Mouse (Mus musculus) lung, postnatal 10 days (tissue): ENCODE measurements around the gene Fer.

Experiments
- DNase-seq: peaks from one replicate; pipeline ENCODE4 v3.0.0; 2021

Gene Fer

DNA sequence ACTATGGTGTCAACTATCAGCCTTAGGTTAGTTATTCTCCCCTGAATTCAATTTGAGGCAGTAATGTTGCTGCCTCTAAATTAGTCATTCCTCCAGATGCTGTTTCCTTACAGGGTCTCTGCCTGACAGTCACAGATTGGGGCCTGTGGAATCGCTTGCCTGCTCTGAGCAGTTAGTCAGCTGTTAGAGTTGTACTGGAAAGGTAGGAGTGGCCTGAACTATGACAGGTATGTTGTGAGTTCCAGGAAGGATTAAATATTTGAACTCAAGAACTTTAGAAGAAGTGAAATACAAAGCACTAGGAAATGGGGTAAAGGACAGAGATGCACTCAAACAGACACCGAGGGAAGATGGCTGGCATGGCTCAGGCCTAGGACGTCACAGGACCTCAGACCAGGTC is 233.9 kb downstream of the Fer start:
- DNase-seq = no peak

DNA sequence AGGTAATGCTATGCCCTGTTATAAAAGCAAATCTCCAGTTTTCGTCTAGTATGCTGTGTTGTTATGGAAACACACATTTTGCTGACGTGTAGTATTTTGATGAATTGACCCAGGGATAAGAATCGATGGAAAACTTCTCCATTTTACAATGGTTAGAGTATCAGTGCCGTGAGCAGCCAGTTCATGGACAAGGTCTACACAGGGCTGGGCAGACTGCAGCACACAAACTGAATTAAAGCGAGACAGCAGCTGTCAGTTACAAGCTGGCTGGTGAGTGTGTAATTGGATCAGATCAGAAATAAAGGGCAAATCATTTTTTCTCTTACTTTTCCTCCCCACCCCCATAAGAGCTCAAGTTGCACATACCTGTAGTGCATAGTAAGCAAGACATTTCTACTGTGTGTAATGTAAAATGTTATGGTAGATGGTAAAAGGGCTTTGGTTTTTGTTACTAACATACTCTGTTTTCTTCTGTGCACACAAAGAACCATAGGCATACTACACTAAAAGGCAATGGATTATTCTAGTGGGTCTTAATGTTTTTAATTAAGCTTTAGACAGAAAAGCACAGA is 235.0 kb downstream of the Fer start:
- no peak for DNase-seq

DNA sequence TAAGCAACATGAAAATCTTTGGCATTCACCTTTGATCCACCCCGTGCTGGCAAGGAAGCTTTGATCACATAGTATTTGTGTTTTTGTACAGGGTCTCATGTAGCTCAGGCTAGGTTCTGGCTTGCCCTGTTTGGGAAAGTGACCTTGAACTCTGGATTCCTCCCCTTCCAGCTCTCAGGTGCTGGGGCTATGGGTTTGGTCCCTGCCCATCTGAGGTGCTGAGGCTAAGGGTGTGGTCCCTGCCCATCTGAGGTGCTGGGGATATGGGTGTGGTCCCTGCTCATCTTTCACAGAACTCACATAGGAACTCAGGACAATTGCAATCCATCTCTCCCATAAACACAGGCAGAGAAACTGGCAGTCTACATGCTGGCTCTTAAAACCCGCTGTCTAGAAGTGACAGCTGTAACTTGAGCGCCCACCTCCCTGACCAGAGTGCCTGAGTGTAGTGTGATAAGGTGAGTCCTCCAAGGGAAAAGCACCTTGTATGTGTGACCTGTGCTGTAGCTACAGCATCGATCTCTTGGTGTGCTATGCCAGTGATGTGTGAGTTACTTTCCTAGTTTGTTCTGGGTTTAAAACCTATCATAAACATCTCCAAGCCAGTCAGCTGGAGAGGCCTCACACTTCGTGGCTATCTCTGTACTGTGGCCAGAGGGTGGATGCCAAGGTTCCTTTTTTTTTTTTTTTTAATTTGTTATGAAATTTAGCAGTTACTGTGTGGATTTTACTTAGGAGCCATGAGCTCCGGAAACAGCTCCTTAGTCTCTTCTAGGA is 236.7 kb downstream of the Fer start:
- peak; percentile 33 for DNase-seq

DNA sequence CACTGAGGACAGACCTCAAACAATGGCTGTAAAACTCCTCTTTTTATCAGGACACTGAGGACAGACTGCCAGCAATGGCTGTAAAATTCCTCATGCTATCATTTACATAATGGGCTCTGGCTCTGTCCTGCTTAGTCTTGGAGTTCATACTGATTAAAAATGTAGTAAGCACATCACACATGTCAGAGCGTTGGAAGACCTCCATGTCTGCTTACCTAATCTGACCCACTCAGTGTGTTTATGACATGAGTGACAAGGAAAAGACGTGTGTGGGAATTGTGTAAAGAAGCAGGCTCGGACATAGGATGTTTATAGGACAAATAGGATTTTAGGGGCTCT is 237.3 kb downstream of the Fer start:
- DNase-seq = peak; percentile 45

DNA sequence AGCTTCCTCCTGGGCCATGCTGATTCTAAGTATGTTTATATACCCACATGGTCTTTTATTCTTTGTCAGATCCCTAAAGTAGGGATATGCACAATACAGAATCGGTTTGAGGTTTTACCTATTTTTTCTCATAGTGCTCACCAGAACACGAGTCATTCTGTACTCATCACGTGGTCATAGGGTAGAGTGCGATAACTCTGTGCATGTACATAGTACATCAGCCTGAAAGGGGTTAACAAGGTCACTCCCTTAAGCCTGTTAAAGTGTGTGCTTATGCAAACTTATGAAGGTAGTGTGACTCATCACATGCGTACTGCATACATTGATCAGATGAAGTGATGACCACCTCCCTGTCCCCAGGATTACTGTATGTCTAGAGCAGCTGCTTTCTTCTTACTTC is 245.9 kb downstream of the Fer start:
- DNase-seq = no peak

DNA sequence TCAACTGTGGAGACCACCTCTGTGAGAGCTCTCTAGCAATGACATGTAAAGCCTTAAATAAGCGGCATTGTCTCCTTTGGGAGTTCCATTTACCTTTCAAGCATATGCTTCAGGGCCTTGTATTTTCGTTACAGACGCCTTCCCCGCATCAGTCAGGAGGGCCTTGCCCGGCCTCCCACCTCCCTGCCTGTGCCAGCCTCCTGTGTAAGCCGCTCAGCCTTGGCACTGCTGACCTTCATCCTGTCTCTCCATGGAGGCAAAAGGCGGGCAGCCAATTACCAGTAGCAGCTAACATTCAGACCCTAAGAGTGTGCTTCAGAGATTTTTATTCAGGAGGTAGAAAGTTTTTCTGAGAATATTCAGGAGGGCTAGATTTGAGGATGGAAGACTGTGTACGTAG is 247.0 kb downstream of the Fer start:
- DNase-seq = no peak

DNA sequence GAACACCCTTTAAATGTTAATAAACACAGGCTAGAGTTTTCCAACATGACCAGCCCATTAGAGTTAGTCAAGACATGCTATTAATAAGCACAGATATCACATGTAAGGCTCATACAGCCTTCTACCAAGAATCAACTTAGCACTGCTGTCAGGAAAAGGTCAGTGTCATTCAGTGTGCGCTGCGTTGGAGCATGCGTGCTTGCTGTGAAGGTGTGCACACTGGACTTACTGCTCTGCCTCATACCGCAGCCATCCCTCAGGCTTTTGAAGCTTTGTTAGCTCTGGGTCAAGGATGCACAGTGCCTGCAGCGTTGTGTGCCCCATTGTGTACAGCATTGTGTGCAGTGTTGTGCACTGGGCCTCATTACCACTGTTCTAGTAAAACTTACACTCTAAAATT is 250.8 kb downstream of the Fer start:
- DNase-seq = no peak

DNA sequence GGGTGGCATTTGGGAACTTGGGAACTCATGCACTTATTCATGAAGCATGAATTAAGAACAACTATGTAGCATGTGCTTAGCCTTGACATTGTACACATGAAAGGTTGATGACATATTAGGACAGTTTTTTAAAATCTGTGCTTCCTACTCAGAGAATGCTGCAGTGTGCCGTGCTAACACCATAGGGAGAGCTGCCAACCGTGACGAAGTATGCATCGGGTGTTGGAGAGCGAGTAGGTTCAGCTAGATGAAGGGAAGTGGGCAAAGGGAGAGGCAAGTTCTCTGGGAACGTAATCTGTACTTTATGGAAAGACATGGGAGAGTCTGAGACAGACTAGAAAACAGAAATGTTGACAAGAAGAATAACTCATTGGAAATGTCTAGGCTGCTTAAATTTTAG is 253.9 kb downstream of the Fer start:
- no peak for DNase-seq

DNA sequence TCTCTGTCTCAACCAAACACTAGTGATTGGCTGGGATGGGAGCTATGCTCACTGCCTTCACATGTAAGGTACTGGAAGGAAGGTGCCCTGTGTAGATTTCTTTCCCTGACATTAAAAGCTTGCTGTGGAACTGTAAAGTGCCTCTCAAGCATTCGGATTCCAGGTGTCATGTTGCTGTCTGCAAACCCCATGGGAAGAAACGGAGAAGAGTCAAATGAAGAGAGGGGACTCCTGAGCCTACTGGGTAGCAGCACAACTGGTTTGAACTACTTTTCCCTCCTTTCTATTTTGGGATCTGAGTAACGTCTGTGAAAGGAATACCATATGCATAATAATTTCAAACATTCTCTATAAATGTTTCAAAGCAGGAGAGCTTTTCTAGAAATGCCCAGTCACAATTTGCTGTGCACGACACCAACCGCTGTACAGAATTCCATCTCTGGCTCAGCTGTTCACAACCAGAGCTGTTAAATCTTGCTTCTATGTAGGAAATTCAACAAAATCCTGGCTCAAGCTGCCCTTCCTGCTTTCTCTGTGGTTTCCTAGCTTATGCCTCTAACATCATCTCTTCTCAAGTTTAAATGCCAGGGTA is 256.9 kb downstream of the Fer start:
- DNase-seq = no peak

DNA sequence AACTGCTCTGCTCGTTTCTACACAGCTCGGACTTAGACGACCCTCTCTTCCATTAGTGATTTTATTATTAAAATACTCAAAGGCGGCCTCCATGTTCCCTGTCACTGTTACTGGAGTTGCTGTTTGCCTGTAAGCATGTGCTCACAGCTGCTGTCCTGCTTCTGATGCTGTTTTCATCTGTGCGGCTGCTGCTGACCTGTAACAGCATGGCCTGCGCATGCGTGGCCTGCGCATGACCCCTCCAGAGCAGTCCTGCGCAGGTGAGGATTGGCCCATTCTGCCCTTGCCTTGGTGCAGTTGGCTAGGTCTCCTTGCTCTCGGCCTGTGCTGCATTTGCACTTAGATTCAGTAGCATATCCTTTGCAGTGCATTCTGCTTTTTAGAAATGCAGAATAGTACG is 259.7 kb downstream of the Fer start:
- no peak for DNase-seq

DNA sequence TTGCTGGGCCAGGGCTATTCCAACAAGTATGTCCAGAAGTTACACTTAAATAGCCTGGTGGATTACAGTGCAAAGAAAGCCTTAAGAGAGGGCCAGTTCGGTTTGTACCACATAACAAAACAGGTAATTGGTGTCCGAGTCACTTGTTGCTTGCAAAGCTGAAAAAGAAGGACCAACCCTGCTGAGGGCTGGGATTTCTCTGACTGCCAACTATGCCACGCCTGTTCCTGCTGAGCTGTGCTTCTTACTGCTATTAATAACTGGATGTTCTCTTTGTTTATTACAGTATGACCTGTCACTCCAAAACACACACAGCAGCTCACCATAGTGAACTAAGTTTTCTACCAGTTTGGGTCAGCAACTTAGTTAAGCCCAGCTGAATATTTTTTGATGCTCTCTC is 260.9 kb downstream of the Fer start:
- DNase-seq = peak; percentile 36

DNA sequence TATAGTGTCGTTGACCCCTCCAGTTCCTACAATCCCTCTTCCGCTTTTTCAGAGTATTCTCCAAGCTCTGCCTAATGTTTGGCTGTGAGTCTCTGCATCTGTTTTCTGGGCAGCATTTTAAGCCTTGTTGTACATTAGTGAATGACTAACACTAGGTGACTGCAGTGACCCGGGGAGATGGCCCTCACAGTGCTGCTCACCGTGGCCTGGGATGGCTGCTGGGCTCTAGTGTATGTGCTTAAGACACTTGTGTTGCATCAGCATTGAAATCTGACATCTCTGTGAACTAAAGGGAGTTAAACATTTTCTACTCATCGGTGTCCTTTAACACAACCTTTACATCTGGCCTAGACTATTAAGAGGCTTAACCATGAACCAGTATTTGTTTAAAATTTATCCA is 264.0 kb downstream of the Fer start:
- no peak for DNase-seq

DNA sequence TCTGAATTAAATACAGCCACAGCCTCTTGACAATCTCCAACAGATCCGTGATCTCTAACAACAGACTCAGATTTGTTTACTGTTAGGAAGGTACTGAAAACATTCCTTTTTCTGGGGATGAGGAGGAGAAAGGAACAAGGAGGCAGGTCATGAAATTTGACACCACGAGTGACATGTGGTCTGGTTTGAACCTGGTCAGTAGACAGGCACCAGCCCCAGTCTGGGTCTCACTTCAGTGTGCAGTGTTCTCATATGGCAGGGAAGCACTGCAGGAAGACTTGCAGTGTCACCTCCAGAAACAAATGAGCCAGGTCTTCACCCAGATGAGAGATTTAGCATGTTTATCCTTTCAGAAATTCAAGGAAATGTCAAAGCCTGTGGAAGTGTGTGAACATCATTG is 266.9 kb downstream of the Fer start:
- DNase-seq = no peak

DNA sequence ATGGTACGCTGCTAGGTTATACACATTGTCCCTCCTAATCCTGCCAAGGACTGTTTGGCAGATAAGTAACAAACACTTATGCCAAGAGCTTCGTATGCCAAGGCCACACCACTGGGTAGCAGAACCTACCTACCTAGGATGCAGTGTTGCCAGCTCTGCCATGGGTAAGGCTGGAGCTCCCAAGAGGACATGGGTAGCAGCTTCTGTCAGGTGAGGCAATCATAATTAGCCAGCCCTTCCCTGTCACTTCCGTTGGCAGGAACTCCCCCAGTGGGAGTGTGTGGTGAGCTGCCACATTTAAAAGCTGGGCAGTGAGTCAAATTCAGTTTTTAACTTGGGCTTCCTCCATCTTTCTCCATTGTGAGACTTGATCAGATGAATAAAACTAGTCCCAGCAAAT is 267.5 kb downstream of the Fer start:
- DNase-seq = peak; percentile 35

DNA sequence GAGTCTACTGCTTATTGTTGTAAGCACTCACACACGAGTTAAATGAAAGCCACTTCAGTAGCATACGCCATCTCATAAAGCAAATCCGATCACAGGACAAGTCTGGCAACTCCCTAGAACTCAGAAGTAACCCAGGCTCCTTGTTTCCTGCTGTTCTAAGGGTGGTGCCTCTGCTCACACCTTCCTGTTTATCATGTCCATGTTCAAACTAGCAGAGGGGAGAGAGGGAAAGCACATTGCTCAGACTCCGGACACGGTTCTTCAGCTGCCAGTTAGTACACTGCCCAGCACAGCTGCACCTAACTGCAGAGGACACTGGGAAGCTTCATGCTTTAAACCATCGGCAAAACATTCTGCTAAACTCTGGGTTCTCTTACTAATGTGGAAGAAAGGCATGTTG is 269.3 kb downstream of the Fer start:
- DNase-seq = peak; percentile 40

DNA sequence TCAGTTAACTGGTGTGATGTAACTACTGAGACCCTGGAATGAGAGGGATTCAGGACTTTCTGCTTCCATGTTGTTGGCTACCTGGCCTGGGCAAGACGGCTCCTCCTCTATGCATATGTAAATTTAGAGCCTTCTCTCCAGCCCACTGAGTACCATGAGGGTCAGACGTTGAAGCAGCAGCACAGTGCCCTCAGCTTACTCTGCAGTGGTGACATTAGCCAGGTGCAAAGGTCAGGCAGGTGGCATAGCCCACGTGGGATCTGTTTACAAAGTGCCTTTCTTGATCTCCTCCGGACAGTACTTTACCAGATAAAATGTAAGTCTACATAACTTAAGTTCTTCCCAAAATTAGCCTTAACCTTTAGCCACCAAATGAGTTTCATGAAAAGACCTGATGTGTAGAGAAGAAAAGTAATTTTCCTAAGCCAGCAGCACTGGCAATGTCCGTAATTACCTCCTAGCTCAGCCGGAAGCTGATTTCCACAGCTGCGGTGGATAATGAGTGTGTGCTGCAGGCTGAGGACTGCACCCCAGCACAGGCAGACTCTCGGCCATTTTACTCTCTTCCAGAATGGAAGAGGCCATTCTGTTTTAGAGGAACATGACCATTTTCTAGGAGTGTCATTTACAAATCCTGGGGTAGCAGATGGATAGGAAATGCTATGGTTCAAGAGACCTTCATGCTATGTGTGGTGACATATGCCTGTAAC is 273.2 kb downstream of the Fer start:
- no peak for DNase-seq

DNA sequence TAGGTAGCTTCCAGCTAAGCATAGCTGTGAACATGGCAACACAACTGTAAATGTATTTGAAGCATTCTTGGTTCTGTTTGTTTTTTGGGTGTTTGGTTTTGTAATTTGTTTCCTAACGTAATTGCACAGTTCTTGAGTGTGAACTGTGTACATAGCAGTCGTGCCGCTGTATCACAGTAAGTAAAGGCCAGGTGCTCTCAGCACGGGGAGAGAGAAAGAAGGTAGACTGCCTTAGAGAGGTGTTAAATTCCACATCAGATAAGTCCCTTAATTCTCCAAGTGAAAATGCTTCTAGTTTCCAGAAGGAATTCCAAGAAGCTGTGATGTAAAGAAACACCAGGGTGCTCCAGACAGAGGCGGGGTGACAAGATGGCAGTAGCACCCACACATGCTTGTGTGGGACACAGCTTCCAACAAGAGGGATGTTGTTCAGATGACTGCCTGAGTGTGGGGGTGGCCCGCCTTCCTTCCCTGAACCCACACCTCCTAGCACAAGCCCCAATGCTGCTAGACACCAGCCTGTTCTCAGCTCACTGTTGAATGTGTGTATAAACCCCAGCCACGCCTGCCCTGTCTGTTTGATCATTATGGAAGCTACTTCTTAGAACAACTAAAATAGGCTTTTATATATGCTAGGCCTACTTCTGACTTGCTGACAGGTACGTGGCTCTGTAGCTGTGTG is 275.3 kb downstream of the Fer start:
- DNase-seq = no peak

DNA sequence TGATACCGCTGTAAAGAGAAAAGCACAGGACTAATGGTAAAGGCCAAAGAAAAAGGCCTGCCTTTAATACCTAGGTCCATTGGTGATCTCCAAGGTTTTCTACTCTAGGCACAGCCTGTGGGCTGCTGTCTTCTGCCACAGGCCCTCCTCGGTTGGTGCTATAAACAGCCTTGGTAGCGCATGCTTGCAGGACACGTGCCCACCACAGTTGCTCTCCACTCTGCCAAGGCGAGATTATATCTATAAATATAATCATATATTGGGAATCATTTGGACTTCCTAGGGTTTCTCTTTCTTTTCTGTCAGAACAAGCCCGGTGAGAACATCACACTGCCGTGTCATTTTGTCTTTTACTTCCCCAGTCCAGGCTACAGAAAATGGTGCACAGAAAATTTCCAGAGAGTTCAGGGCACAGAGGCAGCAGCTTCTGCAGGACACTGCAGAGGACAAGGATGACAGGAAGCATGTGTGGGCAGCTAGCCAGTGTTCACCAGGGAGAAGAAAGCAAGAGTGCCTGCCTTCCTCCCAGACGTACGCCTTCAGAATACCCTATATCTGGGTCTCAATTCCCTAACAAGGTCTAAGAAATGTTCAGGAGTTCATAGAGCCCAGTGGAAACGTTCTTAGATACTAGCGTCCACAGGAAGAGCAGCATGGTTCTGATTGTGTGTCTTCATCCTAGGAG is 276.5 kb downstream of the Fer start:
- peak; percentile 33 for DNase-seq

DNA sequence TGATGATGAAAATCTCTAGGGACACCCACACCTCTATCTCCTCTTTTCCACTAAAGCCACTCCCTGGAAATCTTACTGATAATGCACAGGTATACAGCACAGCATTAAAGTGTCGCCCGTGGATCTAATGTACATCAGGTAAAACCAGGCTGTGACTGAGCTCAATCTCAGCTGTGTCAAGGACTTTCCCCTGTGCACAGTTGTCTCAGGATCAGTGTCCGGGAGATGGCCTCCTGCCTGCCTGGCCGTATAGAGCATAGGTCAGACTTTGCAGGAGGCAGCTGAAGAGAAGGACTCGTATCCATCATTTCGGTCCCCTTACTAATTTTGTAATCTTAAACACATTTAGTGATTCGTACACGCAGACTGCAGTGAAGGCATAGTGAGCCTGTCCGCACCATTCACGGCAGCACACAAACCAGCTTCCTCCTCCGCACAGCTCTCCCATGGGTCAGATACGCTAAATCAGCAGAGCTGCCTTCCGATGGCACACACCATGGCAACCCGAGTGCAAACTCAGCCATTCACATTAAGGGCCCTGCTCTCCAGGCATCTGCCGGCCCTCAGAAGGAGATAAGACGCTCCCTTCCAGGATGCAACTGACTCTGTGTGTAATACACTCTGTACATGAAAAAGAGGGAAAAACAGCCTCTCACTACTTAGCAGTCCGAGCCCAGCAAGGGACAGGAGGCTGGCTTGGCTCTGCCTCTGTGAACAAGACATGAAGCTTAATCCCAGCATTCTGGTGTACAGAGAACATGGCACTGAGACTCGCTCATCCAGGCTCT is 277.4 kb downstream of the Fer start:
- no peak for DNase-seq

DNA sequence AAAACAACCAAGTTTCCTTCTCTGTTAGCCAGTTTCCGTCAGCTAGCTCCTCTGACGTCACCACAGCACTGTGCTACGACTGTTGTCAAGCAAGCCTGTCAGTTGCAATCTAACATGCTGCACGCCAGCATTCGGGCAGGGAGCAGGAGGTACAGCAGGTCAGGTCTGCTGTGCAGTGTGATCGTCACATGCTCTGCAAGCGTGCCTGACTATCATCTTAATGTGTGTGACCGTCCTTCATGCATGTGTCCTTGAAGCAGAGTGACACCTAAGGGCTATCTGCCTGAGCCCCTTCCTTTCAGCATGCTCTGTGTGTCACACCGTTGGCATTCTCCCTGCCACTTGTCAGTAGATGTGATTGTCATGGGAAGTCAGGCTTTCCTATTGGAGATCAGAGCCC is 279.0 kb downstream of the Fer start:
- DNase-seq = no peak

DNA sequence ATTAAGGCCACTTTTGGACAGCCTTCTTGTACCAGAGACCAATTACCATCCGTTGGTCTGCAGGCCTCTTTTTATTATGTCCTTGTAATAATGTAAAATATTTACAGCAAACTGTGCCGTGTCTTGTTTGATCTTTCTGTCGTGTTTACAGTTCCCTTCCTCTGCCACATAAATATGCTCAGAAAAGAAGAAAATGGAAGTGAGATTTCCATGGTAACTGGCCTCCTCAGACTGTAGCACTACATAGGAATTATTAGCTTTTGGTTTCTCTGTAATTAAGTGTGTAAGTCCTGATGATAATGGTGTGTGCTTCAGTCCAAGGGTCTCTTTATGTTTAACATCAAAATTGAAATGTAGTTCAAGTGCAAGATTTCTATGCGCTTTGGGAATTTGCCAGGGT is 283.5 kb downstream of the Fer start:
- no peak for DNase-seq

DNA sequence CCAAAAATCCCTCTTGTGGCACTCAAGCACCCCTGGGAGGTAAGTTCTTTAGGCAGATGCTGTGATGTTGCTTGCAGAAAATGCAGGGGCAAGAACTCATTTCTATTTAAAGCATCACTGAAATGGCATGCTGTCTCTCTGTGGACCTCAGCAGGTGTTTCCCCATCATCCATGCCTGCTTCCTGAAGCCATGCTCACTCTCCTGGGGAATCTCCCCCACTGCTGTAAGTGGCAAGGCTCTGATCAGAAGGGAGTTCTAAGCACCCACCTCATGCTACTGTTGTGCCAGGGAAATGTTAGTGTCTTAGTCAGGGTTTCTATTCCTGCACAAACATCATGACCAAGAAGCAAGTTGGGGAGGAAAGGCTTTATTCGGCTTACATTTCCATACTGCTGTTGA is 287.9 kb downstream of the Fer start:
- no peak for DNase-seq
